Mouse (Mus musculus): ENCODE measurements around the gene Cntn2.

Gene Cntn2

GRCm38 (mm10) chr1:132559045-132559444 lies 16.0 kb upstream of the Cntn2 start:
- in situ Hi-C loops (cut with MboI; ENCODE audit: low sequenced_read_pairs) = no loop called here

GRCm38 (mm10) chr1:132557901-132558631 lies 15.0 kb upstream of the Cntn2 start:
- in situ Hi-C loops (cut with MboI; ENCODE audit: low sequenced_read_pairs) = no loop called here

- in situ Hi-C loops (cut with MboI; ENCODE audit: low sequenced_read_pairs) = no loop called here
These were observed 733 bp upstream of the Cntn2 start for GRCm38 (mm10) chr1:132543789-132544188.

- in situ Hi-C loops (cut with MboI; ENCODE audit: low sequenced_read_pairs) = no loop called here
These were observed 1.0 kb downstream of the Cntn2 start for GRCm38 (mm10) chr1:132541824-132542599.

GRCm38 (mm10) chr1:132541171-132541823 lies 1.8 kb downstream of the Cntn2 start:
- in situ Hi-C loops (cut with MboI; ENCODE audit: low sequenced_read_pairs) = no loop called here

GRCm38 (mm10) chr1:132540701-132541100 lies 2.4 kb downstream of the Cntn2 start:
- in situ Hi-C loops (cut with MboI; ENCODE audit: low sequenced_read_pairs) = no loop called here

- in situ Hi-C loops (cut with MboI; ENCODE audit: low sequenced_read_pairs) = no loop called here
These were observed 5.3 kb downstream of the Cntn2 start for GRCm38 (mm10) chr1:132537736-132538135.

- in situ Hi-C loops (cut with MboI; ENCODE audit: low sequenced_read_pairs) = no loop called here
These were observed 6.6 kb downstream of the Cntn2 start for GRCm38 (mm10) chr1:132536416-132536815.

- in situ Hi-C loops (cut with MboI; ENCODE audit: low sequenced_read_pairs) = no loop called here
These were observed 7.5 kb downstream of the Cntn2 start for GRCm38 (mm10) chr1:132535541-132535940.

- in situ Hi-C loops (cut with MboI; ENCODE audit: low sequenced_read_pairs) = no loop called here
These were observed 9.2 kb downstream of the Cntn2 start for GRCm38 (mm10) chr1:132533840-132534239.

GRCm38 (mm10) chr1:132532521-132532920 lies 10.5 kb downstream of the Cntn2 start:
- in situ Hi-C loops (cut with MboI; ENCODE audit: low sequenced_read_pairs) = no loop called here

- in situ Hi-C loops (cut with MboI; ENCODE audit: low sequenced_read_pairs) = no loop called here
These were observed 12.3 kb downstream of the Cntn2 start for GRCm38 (mm10) chr1:132530631-132531191.

GRCm38 (mm10) chr1:132528647-132529334 lies 14.3 kb downstream of the Cntn2 start:
- in situ Hi-C loops (cut with MboI; ENCODE audit: low sequenced_read_pairs) = loop anchor here (5.0 kb wide), 1 partner anchor 64 kb away; no protein-coding TSS in a partner anchor

- in situ Hi-C loops (cut with MboI; ENCODE audit: low sequenced_read_pairs) = loop anchor here (5.0 kb wide), 1 partner anchor 64 kb away; no protein-coding TSS in a partner anchor
These were observed 15.0 kb downstream of the Cntn2 start for GRCm38 (mm10) chr1:132528071-132528470.

- in situ Hi-C loops (cut with MboI; ENCODE audit: low sequenced_read_pairs) = loop anchor here (5.0 kb wide), 1 partner anchor 66 kb away; no protein-coding TSS in a partner anchor
These were observed 17.2 kb downstream of the Cntn2 start for GRCm38 (mm10) chr1:132525832-132526231.

GRCm38 (mm10) chr1:132523920-132524319 lies 19.1 kb downstream of the Cntn2 start:
- in situ Hi-C loops (cut with MboI; ENCODE audit: low sequenced_read_pairs) = no loop called here

- in situ Hi-C loops (cut with MboI; ENCODE audit: low sequenced_read_pairs) = no loop called here
These were observed 20.0 kb downstream of the Cntn2 start for GRCm38 (mm10) chr1:132523048-132523447.

GRCm38 (mm10) chr1:132520764-132521163 lies 22.3 kb downstream of the Cntn2 start:
- in situ Hi-C loops (cut with MboI; ENCODE audit: low sequenced_read_pairs) = no loop called here

GRCm38 (mm10) chr1:132519734-132520133 lies 23.3 kb downstream of the Cntn2 start:
- in situ Hi-C loops (cut with MboI; ENCODE audit: low sequenced_read_pairs) = no loop called here

- in situ Hi-C loops (cut with MboI; ENCODE audit: low sequenced_read_pairs) = no loop called here
These were observed 24.4 kb downstream of the Cntn2 start for GRCm38 (mm10) chr1:132518621-132519020.
